Mouse (Mus musculus) embryonic facial prominence, embryonic 15.5 days (tissue): Measurements from ENCODE around the gene Ntrk1. TPM values are rescaled to one million over a fixed set of nuclear protein-coding genes. Genes with fewer than 3 reads are reported as not detected.
A peak's percentile ranks its signal among the peaks of the same experiment; 100 is the strongest.
"Not testable (repeated sequence)": the region's sequence is repeated elsewhere in the genome, so short reads cannot be mapped to it uniquely, and the experiment has no call there.

Experiments
- ATAC-seq: fragments of 200-750 bp; cut with Nextera tagmentation; 2 replicates; pipeline ENCODE4 v1.8.0; 2017; ENCODE audit warnings: low read depth, moderate TSS enrichment; ENCODE audit not compliant: insufficient number of reproducible peaks, low FRiP score, low TSS enrichment
- H3K27ac ChIP-seq: fragments of 300-500 bp; sonication (generic); replicated peaks from 2 replicates; pipeline ENCODE4 v1.5.1; 2015; ENCODE audit warnings: mild to moderate bottlenecking, inconsistent platforms
- H3K27me3 ChIP-seq: fragments of 300-500 bp; sonication (generic); 2 replicates; pipeline ENCODE4 v1.6.1; 2015; ENCODE audit warnings: inconsistent platforms
- H3K36me3 ChIP-seq: fragments of 300-500 bp; sonication (generic); 2 replicates; pipeline ENCODE4 v1.6.1; 2015; ENCODE audit warnings: mild to moderate bottlenecking, inconsistent platforms
- H3K4me1 ChIP-seq: fragments of 300-500 bp; sonication (generic); 2 replicates; pipeline ENCODE4 v1.6.1; 2015; ENCODE audit warnings: inconsistent platforms
- H3K4me2 ChIP-seq: fragments of 300-500 bp; sonication (generic); replicated peaks from 2 replicates; pipeline ENCODE4 v1.6.1; 2015; ENCODE audit warnings: mild to moderate bottlenecking, inconsistent platforms
- H3K4me3 ChIP-seq: fragments of 300-500 bp; sonication (generic); replicated peaks from 2 replicates; pipeline ENCODE4 v1.5.1; 2015; ENCODE audit warnings: mild to moderate bottlenecking, inconsistent platforms
- H3K9ac ChIP-seq: fragments of 300-500 bp; sonication (generic); 2 replicates; pipeline ENCODE4 v1.6.1; 2015; ENCODE audit warnings: inconsistent platforms
- H3K9me3 ChIP-seq: fragments of 300-500 bp; sonication (generic); replicated peaks from 2 replicates; pipeline ENCODE4 v1.6.1; 2016; ENCODE audit warnings: inconsistent platforms
- WGBS: fragments of 180-500 bp; shearing (Covaris S2); methylation state at CpG from one replicate; pipeline ENCODE4 v1.1.7; 2015; 5-methylcytosine and 5-hydroxymethylcytosine counted together
- polyA plus RNA-seq: library from polyadenylated mRNA; unstranded; fragments of >200 nt; fragmentation: Nextera tagmentation; extraction: Ambion mirVana; gene quantifications from 2 replicates; pipeline ENCODE4 v1.2.1, GENCODE M21; 2015

Gene Ntrk1
- 4.2 and 4.9 TPM in 2 replicates for polyA plus RNA-seq

- Histone ChIP-seq H3K27ac (no peak within 1 kb of the TSS), H3K4me1 (peaks cover 36% of the 10 kb centered on the region), H3K36me3 (no peaks in the 10 kb centered on the region), H3K9ac (no peak within 1 kb of the TSS), H3K4me3 (peak within 1 kb of the TSS; percentile 37), H3K9me3 (no peaks in the 10 kb centered on the region), H3K27me3 (peaks cover 97% of the 10 kb centered on the region), H3K4me2 (peak within 1 kb of the TSS; percentile 61)
- no peak for ATAC-seq
- under 1% methylated on average over 28 of the region's 47 CpGs for WGBS
Measured at GRCm38 (mm10) chr3:87794922-87795325, at the start of gene Ntrk1. Gene Ntrk1 (minus strand): TSS chr3:87795162.

- Histone ChIP-seq H3K27ac (no peak overlapping the region), H3K9ac (no peak overlapping the region), H3K36me3 (no peaks in the 10 kb centered on the region), H3K27me3 (0 out of 2 replicates have a peak, but pooled peaks cover 2% of the 10 kb centered on the region), H3K4me3 (no peak overlapping the region), H3K9me3 (no peaks in the 10 kb centered on the region), H3K4me1 (no peaks in the 10 kb centered on the region), H3K4me2 (no peak overlapping the region)
- ATAC-seq = no peak
Measured at GRCm38 (mm10) chr3:87840858-87841257, 45.9 kb upstream of the Ntrk1 start.

GRCm38 (mm10) chr3:87838622-87839021 is 43.7 kb upstream of the Ntrk1 start:
- no peaks in the 10 kb centered on the region for H3K4me1 ChIP-seq
- no peaks in the 10 kb centered on the region for H3K9me3 ChIP-seq
- H3K36me3 ChIP-seq = no peaks in the 10 kb centered on the region
- ATAC-seq = no peak
- no peak overlapping the region for H3K27ac ChIP-seq
- H3K27me3 ChIP-seq = 0 out of 2 replicates have a peak, but pooled peaks cover 2% of the 10 kb centered on the region
- no peak overlapping the region for H3K4me3 ChIP-seq
- WGBS = 2% methylated on average over 4 of the region's 4 CpGs
- H3K4me2 ChIP-seq = no peak overlapping the region
- H3K9ac ChIP-seq = no peak overlapping the region

DNA sequence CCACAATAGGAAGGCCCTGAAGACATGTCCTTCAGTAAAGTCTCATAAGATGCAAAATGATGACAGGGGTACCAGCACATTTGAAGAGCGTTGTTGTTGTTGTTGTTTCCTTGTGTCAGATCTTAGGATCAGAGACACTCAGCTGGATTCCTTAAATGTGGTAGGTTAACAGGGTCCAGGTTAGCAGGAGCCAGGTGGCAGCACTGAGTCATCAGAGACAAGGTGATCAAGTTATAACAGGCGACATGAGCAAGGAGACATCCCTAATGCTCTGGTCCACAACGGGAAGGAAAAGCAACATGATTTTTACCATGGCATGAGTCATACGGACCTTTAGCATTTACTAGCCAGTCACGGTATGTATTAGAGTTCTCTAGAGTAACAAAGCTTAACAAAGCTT is 38.5 kb upstream of the Ntrk1 start:
- Histone ChIP-seq H3K4me2 (no peak overlapping the region), H3K27me3 (peaks cover 3% of the 10 kb centered on the region; the same call in 1 of the 2 replicates), H3K9ac (no peak overlapping the region), H3K9me3 (no peaks in the 10 kb centered on the region), H3K4me3 (no peak overlapping the region), H3K36me3 (no peaks in the 10 kb centered on the region), H3K4me1 (no peaks in the 10 kb centered on the region), H3K27ac (no peak overlapping the region)
- 56% methylated on average over 5 of the region's 5 CpGs for WGBS
- ATAC-seq = no peak

- 80% methylated on average over 7 of the region's 7 CpGs for WGBS
- Histone ChIP-seq H3K4me2 (no peak overlapping the region), H3K4me1 (no peaks in the 10 kb centered on the region), H3K9me3 (no peaks in the 10 kb centered on the region), H3K9ac (no peak overlapping the region), H3K4me3 (no peak overlapping the region), H3K36me3 (no peaks in the 10 kb centered on the region), H3K27me3 (peaks cover 3% of the 10 kb centered on the region; the same call in 1 of the 2 replicates), H3K27ac (no peak overlapping the region)
- no peak for ATAC-seq
Measured at GRCm38 (mm10) chr3:87832109-87832859, 37.3 kb upstream of the Ntrk1 start.

DNA sequence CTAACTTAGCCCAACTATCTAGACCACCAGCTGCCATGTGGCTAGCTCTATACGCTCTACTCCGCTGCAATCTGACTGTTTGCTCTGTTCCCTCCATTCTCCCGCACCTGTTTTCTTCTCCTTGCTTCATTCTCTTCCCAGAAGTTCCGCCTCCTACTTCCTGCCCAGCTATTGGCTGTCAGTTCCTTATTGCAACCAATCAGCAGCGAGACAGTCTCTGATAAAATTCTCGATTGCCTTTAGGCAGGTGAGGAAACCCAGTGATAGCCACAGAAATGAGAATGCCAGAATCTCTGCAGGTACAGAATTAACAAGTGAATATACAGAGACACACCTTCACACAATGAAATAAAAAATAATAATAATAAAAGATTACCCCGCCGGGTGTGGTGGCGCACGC is 34.1 kb upstream of the Ntrk1 start:
- no peak overlapping the region for H3K4me3 ChIP-seq
- H3K4me2 ChIP-seq = no peak overlapping the region
- no peak overlapping the region for H3K9ac ChIP-seq
- 52% methylated on average over 10 of the region's 10 CpGs for WGBS
- no peak for ATAC-seq
- no peaks in the 10 kb centered on the region for H3K36me3 ChIP-seq
- no peaks in the 10 kb centered on the region for H3K9me3 ChIP-seq
- peaks cover 3% of the 10 kb centered on the region; the same call in 1 of the 2 replicates for H3K27me3 ChIP-seq
- H3K27ac ChIP-seq = no peak overlapping the region
- no peaks in the 10 kb centered on the region for H3K4me1 ChIP-seq

DNA sequence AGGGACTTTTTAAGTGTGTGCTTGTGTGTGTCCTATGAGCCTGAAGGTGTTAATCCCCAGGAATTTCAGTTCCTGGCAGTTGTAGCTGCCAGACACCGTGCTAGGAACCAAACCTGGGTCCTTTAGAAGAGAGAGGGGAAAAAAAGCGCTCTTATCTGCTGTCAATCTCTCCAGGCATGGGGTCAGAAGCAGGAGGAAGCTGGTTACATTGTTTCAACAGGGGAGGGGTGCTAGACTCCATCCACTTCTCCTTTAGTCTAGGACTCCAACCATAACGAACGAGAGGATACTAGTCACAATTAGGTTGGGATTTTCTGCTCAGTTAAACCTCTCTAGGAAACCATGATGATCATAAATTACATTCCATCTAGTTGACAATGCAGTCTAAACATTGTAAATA is 33.5 kb upstream of the Ntrk1 start:
- Histone ChIP-seq H3K27me3 (peaks cover 3% of the 10 kb centered on the region; the same call in 1 of the 2 replicates), H3K27ac (no peak overlapping the region), H3K4me2 (no peak overlapping the region), H3K4me1 (no peaks in the 10 kb centered on the region), H3K4me3 (no peak overlapping the region), H3K9ac (no peak overlapping the region), H3K36me3 (no peaks in the 10 kb centered on the region), H3K9me3 (no peaks in the 10 kb centered on the region)
- 40% methylated on average over 4 of the region's 4 CpGs for WGBS
- no peak for ATAC-seq

DNA sequence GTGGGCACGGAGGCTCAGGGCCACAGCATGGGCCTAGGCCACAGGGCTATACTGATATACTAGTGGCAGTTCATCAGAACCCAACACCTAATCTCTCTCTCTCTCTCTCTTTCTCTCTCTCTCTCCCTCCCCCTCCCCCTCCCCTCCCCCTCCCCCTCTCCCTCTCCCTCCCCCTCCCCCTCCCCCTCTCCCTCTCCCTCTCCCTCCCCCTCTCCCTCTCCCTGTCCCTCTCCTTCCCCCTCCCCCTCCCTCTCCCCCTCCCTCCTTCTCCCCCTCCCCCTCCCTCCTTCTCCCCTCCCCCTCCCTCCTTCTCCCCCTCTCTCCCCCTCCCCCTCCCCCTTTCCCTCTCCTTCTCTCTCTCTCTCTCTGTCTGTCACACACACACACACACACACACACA is 29.2 kb upstream of the Ntrk1 start, which contains the start of gene Pear1:
Gene Pear1, minus strand, starts transcription at position 101 of the 400 bp plus-strand sequence.
- not testable (repeated sequence) for ATAC-seq, H3K27ac ChIP-seq, H3K4me2 ChIP-seq, H3K9me3 ChIP-seq, H3K4me3 ChIP-seq, H3K4me1 ChIP-seq, H3K36me3 ChIP-seq, H3K27me3 ChIP-seq, H3K9ac ChIP-seq
- WGBS = 83% methylated on average over 1 of the region's 1 CpGs

GRCm38 (mm10) chr3:87818226-87818625 is 23.3 kb upstream of the Ntrk1 start:
- no peak overlapping the region for H3K4me2 ChIP-seq
- 52% methylated on average over 12 of the region's 12 CpGs for WGBS
- no peak for ATAC-seq

GRCm38 (mm10) chr3:87816646-87817093 is 21.7 kb upstream of the Ntrk1 start:
- no peak overlapping the region for H3K9ac ChIP-seq
- no peak overlapping the region for H3K4me2 ChIP-seq
- no peak overlapping the region for H3K4me3 ChIP-seq
- ATAC-seq = no peak
- H3K36me3 ChIP-seq = no peaks in the 10 kb centered on the region
- no peaks in the 10 kb centered on the region for H3K4me1 ChIP-seq
- H3K27ac ChIP-seq = no peak overlapping the region
- H3K27me3 ChIP-seq = peaks cover 38% of the 10 kb centered on the region
- WGBS = 4% methylated on average over 12 of the region's 12 CpGs
- H3K9me3 ChIP-seq = no peaks in the 10 kb centered on the region

More at GRCm38 (mm10) chr3:87818226-87818625, 23.3 kb upstream of the Ntrk1 start:
- peaks cover 36% of the 10 kb centered on the region for H3K27me3 ChIP-seq
- no peak overlapping the region for H3K9ac ChIP-seq
- no peaks in the 10 kb centered on the region for H3K36me3 ChIP-seq
- no peaks in the 10 kb centered on the region for H3K4me1 ChIP-seq
- H3K27ac ChIP-seq = no peak overlapping the region
- H3K4me3 ChIP-seq = no peak overlapping the region
- no peaks in the 10 kb centered on the region for H3K9me3 ChIP-seq

DNA sequence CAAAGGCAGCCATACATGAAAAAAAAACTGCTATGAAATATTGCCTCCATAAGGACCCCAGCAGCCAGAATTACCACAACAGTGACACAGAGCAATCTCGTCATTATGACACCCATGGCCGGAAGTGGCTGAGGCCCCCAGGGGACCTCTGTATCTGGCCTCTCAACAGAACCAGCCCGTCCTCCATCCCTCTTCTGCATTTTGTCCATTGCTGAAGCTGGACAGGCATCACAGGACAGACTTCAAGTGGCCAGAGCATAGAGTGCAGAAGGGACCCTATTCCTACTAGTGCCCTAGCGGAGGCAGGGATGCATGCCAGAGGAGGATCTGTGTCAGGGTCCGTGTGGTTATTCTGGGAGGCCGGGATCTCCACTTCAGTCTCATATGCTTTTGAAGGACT is 21.2 kb upstream of the Ntrk1 start:
- 54% methylated on average over 6 of the region's 6 CpGs for WGBS
- ATAC-seq = no peak
- no peak overlapping the region for H3K4me3 ChIP-seq
- no peaks in the 10 kb centered on the region for H3K36me3 ChIP-seq
- H3K4me1 ChIP-seq = no peaks in the 10 kb centered on the region
- H3K27me3 ChIP-seq = peaks cover 43% of the 10 kb centered on the region
- no peak overlapping the region for H3K27ac ChIP-seq
- no peaks in the 10 kb centered on the region for H3K9me3 ChIP-seq
- no peak overlapping the region for H3K9ac ChIP-seq
- no peak overlapping the region for H3K4me2 ChIP-seq

- H3K27me3 ChIP-seq = peaks cover 69% of the 10 kb centered on the region
- H3K4me2 ChIP-seq = no peak overlapping the region
- no peak for ATAC-seq
- WGBS = 47% methylated on average over 10 of the region's 10 CpGs
- no peaks in the 10 kb centered on the region for H3K36me3 ChIP-seq
- H3K9ac ChIP-seq = no peak overlapping the region
- no peak overlapping the region for H3K4me3 ChIP-seq
- peaks cover 10% of the 10 kb centered on the region for H3K4me1 ChIP-seq
- H3K27ac ChIP-seq = no peak overlapping the region
- no peaks in the 10 kb centered on the region for H3K9me3 ChIP-seq
Measured at GRCm38 (mm10) chr3:87812873-87813272, 17.9 kb upstream of the Ntrk1 start.
